Mouse (Mus musculus) cerebellum, adult 18-20 months (tissue): ENCODE measurements around the gene Xiap.

Experiments
- DNase-seq, 2 experiments: peaks; one replicate each; pipeline ENCODE4 v3.0.0; 2021

The Xiap gene

DNA sequence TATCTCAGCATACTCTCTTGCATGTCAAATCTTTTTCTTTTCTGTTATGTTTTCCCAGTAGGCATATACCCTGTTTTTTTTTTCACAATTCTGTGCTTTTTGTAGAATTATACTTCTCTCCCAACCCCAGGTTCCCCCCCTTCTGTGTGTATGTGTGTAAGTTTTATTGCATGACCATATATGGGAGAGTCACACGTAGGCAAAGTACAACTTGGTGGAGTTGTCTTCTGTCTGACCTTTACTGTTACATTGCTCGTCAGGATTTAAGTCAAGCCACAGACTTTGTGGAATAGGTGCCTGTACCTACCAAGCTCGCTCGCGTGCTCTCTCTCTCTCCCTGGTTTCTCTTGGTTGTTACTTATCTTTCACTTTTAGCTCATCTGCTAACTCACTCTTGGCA is 28.7 kb downstream of the Xiap start:
- no peak for DNase-seq

DNA sequence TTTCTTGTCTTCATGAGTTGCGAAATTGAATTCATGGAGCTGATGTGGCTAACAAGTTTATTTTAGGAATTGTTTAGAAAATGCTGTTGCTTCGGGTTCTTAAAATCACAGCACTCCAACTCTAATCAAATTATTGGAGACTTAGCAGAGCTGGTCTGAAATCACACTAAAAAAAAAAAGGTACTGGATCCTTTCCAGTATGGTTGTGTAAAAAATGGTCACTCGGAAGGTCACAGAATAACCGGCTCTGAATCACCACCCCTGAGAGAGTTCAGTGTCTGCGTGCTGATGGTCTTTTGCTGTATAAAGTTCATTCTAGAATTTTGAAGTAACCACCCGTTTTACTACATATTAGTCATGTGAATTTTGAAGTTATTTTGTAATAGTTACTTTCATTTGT is 47.7 kb downstream of the Xiap start:
- no peak for DNase-seq

DNA sequence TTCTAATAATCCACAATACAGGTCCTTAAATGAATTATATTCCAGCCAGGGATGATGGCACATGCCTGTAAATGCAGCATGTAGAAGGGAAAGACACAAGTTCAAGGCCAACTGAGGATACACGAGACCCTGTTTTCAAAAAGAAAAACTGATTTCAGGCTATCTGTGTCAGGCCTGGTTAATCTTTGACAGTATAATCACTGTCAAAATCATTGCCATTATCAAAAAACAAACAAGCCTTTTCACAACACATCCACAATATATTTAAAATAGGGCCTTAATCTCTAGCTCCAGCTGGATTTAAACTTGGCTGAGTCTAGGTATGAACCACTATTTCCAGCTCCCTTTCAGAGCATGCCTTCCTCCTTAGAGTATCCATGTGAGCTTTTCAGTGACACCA is 51.1 kb downstream of the Xiap start:
- no peak for DNase-seq

DNA sequence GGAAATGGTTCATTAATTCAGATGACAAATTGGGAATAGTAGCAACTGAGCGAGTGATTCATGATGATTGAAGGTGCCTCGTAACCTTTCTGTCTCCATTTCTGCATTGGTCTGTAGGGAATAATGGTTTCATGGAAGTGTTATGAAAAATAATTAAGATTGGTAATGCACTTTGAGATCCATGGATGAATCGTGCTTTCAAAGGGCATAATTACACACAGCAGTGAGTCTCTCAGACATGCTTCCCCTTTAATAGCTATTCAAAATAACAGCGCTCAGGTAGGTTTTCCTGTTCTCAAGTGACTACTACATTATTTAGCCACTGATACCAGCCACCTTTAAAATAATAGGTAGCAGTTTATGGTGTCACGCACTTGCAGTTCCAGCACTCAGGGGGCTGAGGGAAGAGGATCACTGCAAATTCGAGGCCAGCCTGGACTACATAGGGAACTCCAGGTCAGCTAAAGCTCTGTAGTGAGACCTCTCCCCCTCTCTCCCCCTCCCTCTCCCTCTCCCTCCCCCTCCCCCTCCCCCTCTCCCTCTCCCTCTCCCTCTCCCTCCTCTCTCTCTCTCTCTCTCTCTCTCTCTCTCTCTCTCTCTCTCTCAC is 60.1 kb downstream of the Xiap start:
- DNase-seq, result no peak

DNA sequence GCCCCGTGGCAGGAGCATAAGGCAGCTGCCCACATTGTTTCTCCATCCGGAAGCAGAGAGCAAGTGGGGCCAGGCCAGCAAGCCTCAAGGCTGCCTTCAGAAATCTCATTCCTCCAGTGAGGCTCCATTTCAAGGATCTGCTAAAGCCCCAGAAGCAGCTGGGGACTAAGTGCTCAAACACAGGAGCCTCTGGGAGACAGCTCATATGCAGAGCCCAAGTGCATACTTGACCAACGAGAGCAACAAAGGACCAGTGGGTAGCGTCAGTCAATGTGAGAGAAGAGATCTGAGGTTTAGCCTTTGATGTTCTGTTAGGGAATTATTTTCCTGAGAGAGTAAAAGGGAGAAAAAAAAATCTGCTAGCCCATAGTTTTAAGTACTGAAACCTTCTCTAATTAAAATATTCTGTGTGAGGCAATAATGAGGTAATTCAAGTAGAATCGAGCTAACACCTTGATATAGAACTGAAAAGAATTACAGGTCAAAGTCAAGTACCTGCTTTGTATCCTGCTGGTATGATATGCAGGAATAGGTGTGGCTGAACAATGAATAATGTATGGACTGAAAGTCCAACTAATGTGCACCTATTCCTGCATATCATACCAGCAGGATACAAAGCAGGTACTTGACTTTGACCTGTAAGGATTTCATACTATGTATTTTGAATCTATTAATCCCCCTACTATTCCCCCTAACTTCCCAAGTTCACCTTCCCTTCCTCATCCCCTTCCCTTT is 65.7 kb downstream of the Xiap start:
- no peak for DNase-seq

DNA sequence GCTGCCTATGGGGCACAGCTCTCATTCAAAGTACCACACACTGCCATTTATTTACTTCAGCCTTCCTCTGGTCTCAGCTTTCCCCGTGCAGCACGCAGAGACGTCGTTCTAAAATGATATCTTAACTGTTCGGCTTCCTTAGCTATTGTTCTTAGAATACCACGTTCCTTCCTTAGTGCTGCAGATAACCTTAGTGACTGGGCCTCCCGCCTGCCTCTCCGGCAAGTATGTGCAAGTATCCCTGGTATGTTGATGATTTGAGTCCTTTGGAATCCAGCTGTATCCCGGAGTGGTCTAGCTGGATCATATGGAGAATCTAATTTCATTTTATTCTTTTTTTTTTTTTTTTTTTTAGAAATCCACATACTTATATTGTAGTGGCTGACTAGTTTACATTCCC is 80.4 kb downstream of the Xiap start:
- DNase-seq, result no peak

DNA sequence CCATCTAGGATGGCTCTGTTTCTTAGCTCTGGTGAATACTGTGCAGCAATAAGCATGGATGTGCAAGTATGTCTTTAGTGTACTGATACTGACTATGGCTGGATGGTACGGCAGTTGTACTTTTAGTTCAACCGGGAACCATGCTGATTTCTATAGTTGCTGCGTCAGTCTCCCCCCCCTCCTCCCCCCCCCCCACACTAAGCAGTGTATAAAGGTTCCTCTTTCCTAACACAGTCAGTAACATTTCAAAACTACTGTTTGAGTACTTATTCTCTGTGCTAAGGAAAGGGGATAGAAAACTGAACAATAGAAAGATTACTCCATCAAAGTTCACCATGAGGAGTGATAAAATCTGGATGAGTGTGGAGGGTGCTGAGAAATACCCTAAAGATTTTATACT is 83.1 kb downstream of the Xiap start:
- DNase-seq, result no peak

DNA sequence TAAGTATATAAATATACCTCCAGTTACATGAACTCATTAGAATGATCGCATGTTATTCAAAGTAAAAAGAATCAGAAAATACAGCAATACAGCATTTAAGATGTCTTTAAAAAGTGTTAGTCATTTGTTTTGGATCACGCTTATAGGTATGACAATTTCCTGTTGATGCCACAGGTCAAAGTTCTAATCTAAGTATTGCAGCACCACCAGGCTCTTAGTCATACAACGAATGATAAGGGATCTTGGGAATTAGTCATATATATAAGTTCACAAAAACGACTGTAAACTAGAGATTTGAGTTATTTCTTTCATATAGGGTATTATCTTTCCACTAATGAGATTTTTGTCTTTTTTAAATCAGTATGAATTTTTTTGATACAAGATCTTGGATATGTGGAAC is 84.5 kb downstream of the Xiap start:
- no peak for DNase-seq

DNA sequence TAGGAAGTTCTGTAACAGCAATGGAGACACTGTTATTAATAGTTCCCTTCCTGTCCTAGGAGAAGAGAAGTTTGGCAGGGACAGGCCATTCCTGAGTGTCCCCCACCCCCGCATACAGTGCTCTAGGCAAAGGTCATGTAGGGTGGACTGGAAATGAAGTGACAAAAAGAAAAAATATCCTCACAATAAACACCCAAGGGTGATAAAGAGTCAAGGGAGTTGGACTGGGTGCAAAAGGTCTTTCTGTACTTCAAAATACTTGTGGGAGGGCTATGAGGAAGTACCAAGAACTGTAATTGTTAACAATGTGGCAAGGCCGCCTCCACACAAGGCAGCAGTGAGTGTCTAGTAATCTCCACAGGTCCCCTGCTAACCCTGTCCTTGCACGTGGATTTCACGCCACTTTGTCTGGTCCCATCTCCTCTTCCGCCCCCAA is 88.6 kb downstream of the Xiap start:
- DNase-seq, result peak; percentile 4 to 15

DNA sequence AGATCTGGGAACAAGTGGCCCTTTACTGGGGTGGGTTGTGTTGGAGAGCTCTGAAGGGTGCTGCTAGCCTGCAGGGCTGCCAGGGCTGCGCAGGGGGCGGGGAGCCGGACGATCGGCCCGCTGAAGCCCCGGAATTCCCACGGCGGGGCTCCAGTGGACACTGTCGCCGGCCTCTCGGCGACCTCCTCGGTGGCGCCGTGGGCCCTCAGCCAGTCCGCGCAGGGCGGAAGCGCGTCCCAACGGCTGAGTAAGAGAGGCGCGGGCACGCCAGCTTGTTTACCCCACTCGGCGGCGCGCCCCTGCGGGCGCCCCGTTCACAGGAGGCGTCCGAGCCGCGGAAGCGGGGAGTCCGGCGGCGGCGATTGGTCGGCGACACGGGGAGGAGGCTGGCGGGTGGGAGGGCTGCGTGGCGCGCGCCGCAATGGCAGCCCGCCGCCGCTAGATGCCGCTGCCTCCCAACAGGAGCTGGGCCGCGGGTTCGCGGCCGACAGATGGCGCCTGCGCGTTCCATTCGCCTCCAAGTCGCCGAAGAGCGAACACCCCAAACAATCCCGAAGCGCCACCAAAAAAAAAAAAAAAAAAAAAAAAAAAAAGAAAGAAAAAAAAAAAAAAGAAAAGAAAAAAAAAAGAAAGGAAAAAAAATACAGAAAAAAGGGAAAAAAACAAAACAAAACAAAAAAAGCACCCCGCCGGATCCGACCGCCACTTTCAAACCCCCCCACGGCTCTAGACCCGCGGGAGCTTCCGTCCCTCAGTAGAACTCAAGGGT is 89.5 kb downstream of the Xiap start, which contains the start of gene Stag2:
TSS of gene Stag2 (plus strand) at position 530 of the 769 bp plus-strand sequence.
- peak; percentile 80 to 86 for DNase-seq

DNA sequence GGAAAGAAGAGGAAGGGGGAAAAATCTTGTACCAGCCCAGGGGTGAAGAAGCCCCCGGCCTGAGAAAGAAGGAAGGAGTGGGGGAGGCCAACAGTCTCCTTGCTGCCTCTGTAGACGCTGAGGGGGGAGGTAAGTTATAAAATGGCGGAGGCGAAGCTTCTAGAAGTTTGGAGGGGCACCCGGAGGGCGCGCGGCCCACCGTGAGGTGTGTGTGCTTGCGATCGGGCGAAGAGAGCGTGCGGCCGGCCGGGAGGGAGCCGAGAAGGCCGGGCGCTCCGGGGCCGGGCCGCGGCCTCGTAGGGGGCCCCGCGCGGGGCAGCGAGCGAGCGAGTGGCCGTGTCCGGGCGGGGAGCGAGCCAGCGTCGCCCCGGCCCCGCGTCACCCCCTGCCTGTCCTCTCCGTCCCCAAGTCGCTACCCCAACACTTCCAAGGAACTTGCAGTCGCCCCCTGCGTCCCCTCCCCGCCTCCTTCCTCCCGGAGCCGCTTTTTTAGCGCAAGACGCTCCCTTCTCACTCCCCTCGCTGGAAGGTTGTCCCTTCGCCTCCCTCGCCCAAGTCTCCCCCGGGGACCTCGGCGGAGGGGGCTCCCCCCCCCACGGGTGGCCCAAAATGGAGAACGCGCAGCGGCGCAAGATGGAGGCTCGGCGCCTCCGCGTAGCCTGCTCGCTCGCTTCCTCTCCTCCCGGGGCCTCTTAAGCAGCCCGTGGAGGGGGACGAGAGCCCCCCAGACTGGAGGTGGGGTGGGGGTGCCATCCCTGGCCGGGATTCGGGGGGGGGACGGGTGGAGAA is 90.3 kb downstream of the Xiap start:
- DNase-seq, result peak; percentile 54 to 55

DNA sequence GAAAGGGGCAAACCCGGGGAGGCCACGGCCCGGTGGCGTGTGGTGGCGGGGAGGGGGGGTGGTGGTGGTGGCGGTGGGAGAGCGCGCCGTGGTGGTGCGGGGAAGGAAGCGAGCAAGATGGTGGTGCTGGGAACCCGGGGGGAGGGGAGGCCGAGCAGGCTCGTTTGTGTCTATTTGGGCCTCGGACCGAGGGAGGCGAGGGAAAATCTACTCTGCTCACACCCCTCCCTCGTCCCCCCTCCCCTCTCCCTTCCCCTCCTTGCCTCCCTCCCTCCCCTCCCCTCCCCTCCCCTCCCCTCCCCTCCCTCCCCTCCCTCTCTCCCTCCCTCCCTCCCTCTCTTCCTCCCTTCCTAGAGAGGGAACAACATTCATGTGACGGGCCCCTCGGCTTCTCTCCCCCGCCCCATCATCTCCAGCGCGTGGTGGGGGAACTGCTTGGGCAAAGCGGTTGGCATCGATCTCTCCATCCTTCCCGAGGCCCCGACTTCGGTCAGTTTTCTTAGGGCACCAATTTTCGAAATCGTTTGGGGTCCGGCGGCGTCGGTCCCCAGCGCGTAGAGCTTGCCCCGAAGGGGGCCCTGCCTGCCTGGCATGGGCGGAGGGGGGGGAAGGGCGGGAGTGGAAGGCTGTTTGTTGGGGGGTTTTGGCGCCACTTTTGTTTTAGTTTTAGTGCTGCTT is 91.0 kb downstream of the Xiap start:
- DNase-seq, result peak; percentile 75 to 79

DNA sequence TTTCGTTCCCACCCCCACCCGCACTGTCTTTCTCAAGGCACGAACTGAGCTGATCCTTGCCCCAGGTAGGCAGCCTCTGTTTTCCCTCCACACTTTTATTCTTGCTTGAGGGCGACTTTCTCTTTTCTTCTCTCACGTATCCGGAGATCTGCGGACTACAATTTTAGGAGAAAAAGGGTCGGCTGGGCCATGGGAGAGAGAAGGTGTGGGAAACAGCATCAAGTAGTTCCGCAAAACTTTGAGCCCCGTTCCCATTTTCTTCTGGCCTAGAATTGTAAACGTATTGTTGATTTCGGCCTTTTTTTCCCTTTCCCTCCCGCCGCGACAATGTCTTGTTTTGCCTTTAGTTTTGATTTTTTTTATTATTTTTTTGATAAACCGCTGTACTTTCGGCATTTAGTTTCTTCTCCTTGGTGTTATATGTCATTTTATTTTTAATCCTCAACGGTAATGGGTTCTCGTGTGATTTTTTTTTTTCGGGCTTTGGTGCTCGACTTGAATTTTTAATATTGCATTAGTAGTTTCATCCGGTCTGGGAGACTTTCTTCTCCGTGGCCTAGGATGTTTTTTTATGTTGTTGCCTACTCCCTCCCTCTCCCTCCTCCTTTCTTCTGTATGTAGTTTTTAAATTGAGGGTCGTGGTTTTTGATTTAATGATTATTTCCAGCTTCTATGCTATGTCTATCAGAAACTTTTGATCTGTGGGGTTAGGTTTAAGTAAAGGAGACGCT is 91.7 kb downstream of the Xiap start:
- peak; percentile 6 to 33 for DNase-seq

DNA sequence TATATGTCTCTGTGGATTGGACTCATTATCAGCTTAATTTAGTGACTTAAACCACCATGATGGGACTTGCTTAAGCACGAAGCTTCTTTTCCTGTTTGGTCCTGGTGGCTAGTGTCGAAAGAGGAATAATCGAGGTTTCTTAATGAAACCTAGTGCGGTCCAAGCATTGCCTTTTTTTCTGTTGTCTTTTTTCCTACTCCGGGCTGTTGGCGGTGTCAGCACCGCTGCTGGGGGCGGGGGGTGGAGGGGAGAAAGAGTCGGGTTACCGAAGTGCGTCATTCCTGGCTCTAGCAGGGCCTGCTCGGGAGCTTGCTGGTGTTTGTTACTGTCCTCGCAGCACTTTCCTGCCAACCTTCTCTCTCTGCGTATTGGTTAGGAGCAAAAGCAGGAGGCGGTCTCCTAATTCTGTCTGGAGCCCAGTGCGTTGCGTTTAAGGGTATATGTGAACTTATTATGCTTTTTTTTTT is 92.5 kb downstream of the Xiap start:
- DNase-seq, result peak; percentile 77 to 88

DNA sequence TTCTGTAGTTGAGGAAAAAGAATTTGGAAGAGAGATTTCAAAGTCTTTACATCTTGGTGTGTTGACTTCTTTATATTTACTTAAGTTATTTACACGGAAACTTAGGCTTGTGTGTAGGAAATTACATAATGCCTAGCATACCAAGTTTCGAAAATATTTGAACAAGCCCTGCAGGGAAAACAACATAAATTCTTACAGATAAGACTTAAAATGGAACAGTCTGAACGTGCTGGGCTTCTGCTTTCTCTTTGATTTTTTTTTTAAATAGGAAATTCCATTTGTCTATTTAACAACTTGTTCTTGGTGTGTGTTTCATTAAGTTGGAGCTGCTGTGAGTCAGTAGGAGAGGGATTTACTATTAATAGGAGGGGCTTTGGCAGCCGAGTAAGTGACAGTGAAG is 93.6 kb downstream of the Xiap start:
- DNase-seq, result no peak
